Mouse (Mus musculus): ENCODE data around the gene Gpsm3. TPM values are rescaled to one million over a fixed set of nuclear protein-coding genes. Genes with fewer than 3 reads are reported as not detected.

Gene Gpsm3
- polyA plus RNA-seq, 1 experiment from 2014 or later, result 9.3 TPM

GRCm38 (mm10) chr17:34585877-34586771, 3.5 kb upstream of the Gpsm3 start:
- H3K9me3 ChIP-seq (replicated peaks; ENCODE audit: control insufficient read depth, low read length), result no peaks in the 10 kb centered on the region
- H3K9ac ChIP-seq (ENCODE audit: low read length), result peak overlapping the region; percentile 97
- 26% methylated on average over 32 of the region's 32 CpGs for WGBS
- no peak for ATAC-seq (ENCODE audit: insufficient read depth, low FRiP score)
- H3K4me2 ChIP-seq (ENCODE audit: low read depth, low read length), result peak overlapping the region; percentile 100
- peak overlapping the region; percentile 96 for H3K27ac ChIP-seq (ENCODE audit: low read length)
- no peaks in the 10 kb centered on the region for H3K36me3 ChIP-seq (ENCODE audit: control insufficient read depth, insufficient read depth, low read length)
- H3K4me1 ChIP-seq (ENCODE audit: control insufficient read depth, insufficient read depth, low read length), result peaks cover 35% of the 10 kb centered on the region
- no peaks in the 10 kb centered on the region for H3K27me3 ChIP-seq (ENCODE audit: control insufficient read depth, insufficient read depth, low read length)
- peak overlapping the region; percentile 77 for H3K4me3 ChIP-seq (replicated peaks; ENCODE audit: low read length)

- peaks cover 41% of the 10 kb centered on the region for H3K4me1 ChIP-seq (ENCODE audit: control insufficient read depth, insufficient read depth, low read length)
- ATAC-seq (ENCODE audit: insufficient read depth, low FRiP score), result peak; percentile 85
- under 1% methylated on average over 38 of the region's 38 CpGs for WGBS
Observed at GRCm38 (mm10) chr17:34586796-34587422, 2.7 kb upstream of the Gpsm3 start.

GRCm38 (mm10) chr17:34587423-34587811, 2.2 kb upstream of the Gpsm3 start:
- H3K9ac ChIP-seq (ENCODE audit: low read length), result peak overlapping the region; percentile 97
- peak; percentile 87 for ATAC-seq (ENCODE audit: insufficient read depth, low FRiP score)
- peak overlapping the region; percentile 100 for H3K4me2 ChIP-seq (ENCODE audit: low read depth, low read length)
- no peaks in the 10 kb centered on the region for H3K36me3 ChIP-seq (ENCODE audit: control insufficient read depth, insufficient read depth, low read length)
- WGBS, result 0% methylated on average over 50 of the region's 50 CpGs
- peaks cover 41% of the 10 kb centered on the region for H3K4me1 ChIP-seq (ENCODE audit: control insufficient read depth, insufficient read depth, low read length)
- no peaks in the 10 kb centered on the region for H3K27me3 ChIP-seq (ENCODE audit: control insufficient read depth, insufficient read depth, low read length)
- peak overlapping the region; percentile 77 for H3K4me3 ChIP-seq (replicated peaks; ENCODE audit: low read length)
- no peaks in the 10 kb centered on the region for H3K9me3 ChIP-seq (replicated peaks; ENCODE audit: control insufficient read depth, low read length)
- peak overlapping the region; percentile 96 for H3K27ac ChIP-seq (ENCODE audit: low read length)

More at GRCm38 (mm10) chr17:34586796-34587422, 2.7 kb upstream of the Gpsm3 start:
- H3K27ac ChIP-seq (ENCODE audit: low read length), result peak overlapping the region; percentile 96
- peak overlapping the region; percentile 77 for H3K4me3 ChIP-seq (replicated peaks; ENCODE audit: low read length)
- H3K36me3 ChIP-seq (ENCODE audit: control insufficient read depth, insufficient read depth, low read length), result no peaks in the 10 kb centered on the region
- H3K4me2 ChIP-seq (ENCODE audit: low read depth, low read length), result peak overlapping the region; percentile 100
- no peaks in the 10 kb centered on the region for H3K9me3 ChIP-seq (replicated peaks; ENCODE audit: control insufficient read depth, low read length)
- H3K27me3 ChIP-seq (ENCODE audit: control insufficient read depth, insufficient read depth, low read length), result no peaks in the 10 kb centered on the region
- H3K9ac ChIP-seq (ENCODE audit: low read length), result peak overlapping the region; percentile 97

GRCm38 (mm10) chr17:34587814-34588213, 1.8 kb upstream of the Gpsm3 start:
- Histone ChIP-seq H3K27me3 (ENCODE audit: control insufficient read depth, insufficient read depth, low read length) (no peaks in the 10 kb centered on the region), H3K9me3 (replicated peaks; ENCODE audit: control insufficient read depth, low read length) (no peaks in the 10 kb centered on the region), H3K4me2 (ENCODE audit: low read depth, low read length) (peak overlapping the region; percentile 100), H3K4me3 (replicated peaks; ENCODE audit: low read length) (peak overlapping the region; percentile 77), H3K4me1 (ENCODE audit: control insufficient read depth, insufficient read depth, low read length) (peaks cover 41% of the 10 kb centered on the region), H3K27ac (ENCODE audit: low read length) (peak overlapping the region; percentile 96), H3K36me3 (ENCODE audit: control insufficient read depth, insufficient read depth, low read length) (no peaks in the 10 kb centered on the region), H3K9ac (ENCODE audit: low read length) (peak overlapping the region; percentile 97)
- 3% methylated on average over 19 of the region's 19 CpGs for WGBS
- ATAC-seq (ENCODE audit: insufficient read depth, low FRiP score), result no peak

GRCm38 (mm10) chr17:34588767-34589166, 839 bp upstream of the Gpsm3 start:
- Histone ChIP-seq H3K9me3 (replicated peaks; ENCODE audit: control insufficient read depth, low read length) (no peaks in the 10 kb centered on the region), H3K9ac (ENCODE audit: low read length) (no peak overlapping the region), H3K4me1 (ENCODE audit: control insufficient read depth, insufficient read depth, low read length) (peaks cover 47% of the 10 kb centered on the region), H3K27ac (ENCODE audit: low read length) (no peak overlapping the region), H3K4me3 (replicated peaks; ENCODE audit: low read length) (no peak overlapping the region), H3K4me2 (ENCODE audit: low read depth, low read length) (peak overlapping the region; percentile 100; the same call in 1 of the 2 replicates), H3K27me3 (ENCODE audit: control insufficient read depth, insufficient read depth, low read length) (no peaks in the 10 kb centered on the region), H3K36me3 (ENCODE audit: control insufficient read depth, insufficient read depth, low read length) (no peaks in the 10 kb centered on the region)
- ATAC-seq (ENCODE audit: insufficient read depth, low FRiP score), result no peak
- WGBS, result 76% methylated on average over 3 of the region's 3 CpGs

- Histone ChIP-seq H3K4me1 (ENCODE audit: control insufficient read depth, insufficient read depth, low read length) (peaks cover 50% of the 10 kb centered on the region), H3K27ac (ENCODE audit: low read length) (peak overlapping the region; percentile 99), H3K9me3 (replicated peaks; ENCODE audit: control insufficient read depth, low read length) (no peaks in the 10 kb centered on the region), H3K4me3 (replicated peaks; ENCODE audit: low read length) (peak overlapping the region; percentile 25), H3K36me3 (ENCODE audit: control insufficient read depth, insufficient read depth, low read length) (no peaks in the 10 kb centered on the region), H3K9ac (ENCODE audit: low read length) (peak overlapping the region; percentile 66), H3K4me2 (ENCODE audit: low read depth, low read length) (peak overlapping the region; percentile 80), H3K27me3 (ENCODE audit: control insufficient read depth, insufficient read depth, low read length) (no peaks in the 10 kb centered on the region)
- 38% methylated on average over 7 of the region's 7 CpGs for WGBS
- no peak for ATAC-seq (ENCODE audit: insufficient read depth, low FRiP score)
Observed at GRCm38 (mm10) chr17:34589206-34589605, 400 bp upstream of the Gpsm3 start.

- peaks cover 6% of the 10 kb centered on the region; the same call in 1 of the 2 replicates for H3K36me3 ChIP-seq (ENCODE audit: control insufficient read depth, insufficient read depth, low read length)
- 68% methylated on average over 15 of the region's 15 CpGs for WGBS
- ATAC-seq (ENCODE audit: insufficient read depth, low FRiP score), result no peak
- H3K27ac ChIP-seq (ENCODE audit: low read length), result peak overlapping the region; percentile 99
- H3K9ac ChIP-seq (ENCODE audit: low read length), result peak overlapping the region; percentile 84
- H3K4me2 ChIP-seq (ENCODE audit: low read depth, low read length), result peak overlapping the region; percentile 80
- no peaks in the 10 kb centered on the region for H3K27me3 ChIP-seq (ENCODE audit: control insufficient read depth, insufficient read depth, low read length)
- H3K9me3 ChIP-seq (replicated peaks; ENCODE audit: control insufficient read depth, low read length), result no peaks in the 10 kb centered on the region
- peaks cover 59% of the 10 kb centered on the region for H3K4me1 ChIP-seq (ENCODE audit: control insufficient read depth, insufficient read depth, low read length)
- H3K4me3 ChIP-seq (replicated peaks; ENCODE audit: low read length), result peak overlapping the region; percentile 25
Observed at GRCm38 (mm10) chr17:34590154-34590987, 765 bp downstream of the Gpsm3 start.

GRCm38 (mm10) chr17:34591029-34591993, 1.7 kb downstream of the Gpsm3 start, which contains the start of gene Pbx2:
Gene Pbx2, plus strand, starts transcription at chr17:34591266.
- Histone ChIP-seq H3K27ac (ENCODE audit: low read length) (peak within 1 kb of the TSS; percentile 99), H3K9ac (ENCODE audit: low read length) (peak within 1 kb of the TSS; percentile 99), H3K27me3 (ENCODE audit: control insufficient read depth, insufficient read depth, low read length) (no peaks in the 10 kb centered on the region), H3K4me1 (ENCODE audit: control insufficient read depth, insufficient read depth, low read length) (peaks cover 65% of the 10 kb centered on the region), H3K9me3 (replicated peaks; ENCODE audit: control insufficient read depth, low read length) (no peaks in the 10 kb centered on the region), H3K4me2 (ENCODE audit: low read depth, low read length) (peak within 1 kb of the TSS; percentile 80), H3K36me3 (ENCODE audit: control insufficient read depth, insufficient read depth, low read length) (peaks cover 14% of the 10 kb centered on the region; the same call in 1 of the 2 replicates), H3K4me3 (replicated peaks; ENCODE audit: low read length) (peak within 1 kb of the TSS; percentile 91)
- WGBS, result 4% methylated on average over 21 of the region's 21 CpGs
- peak; percentile 7; the same call in 1 of the 2 replicates for ATAC-seq (ENCODE audit: insufficient read depth, low FRiP score)

Measured in stomach, embryonic 16.5 days (tissue).